Mouse (Mus musculus): ENCODE results near the gene Fgfr2. TPM values are rescaled to one million over a fixed set of nuclear protein-coding genes. Genes with fewer than 3 reads are reported as not detected.

Fgfr2 gene
- polyA plus RNA-seq, 1 experiment from 2014 or later = 18.5 TPM

DNA sequence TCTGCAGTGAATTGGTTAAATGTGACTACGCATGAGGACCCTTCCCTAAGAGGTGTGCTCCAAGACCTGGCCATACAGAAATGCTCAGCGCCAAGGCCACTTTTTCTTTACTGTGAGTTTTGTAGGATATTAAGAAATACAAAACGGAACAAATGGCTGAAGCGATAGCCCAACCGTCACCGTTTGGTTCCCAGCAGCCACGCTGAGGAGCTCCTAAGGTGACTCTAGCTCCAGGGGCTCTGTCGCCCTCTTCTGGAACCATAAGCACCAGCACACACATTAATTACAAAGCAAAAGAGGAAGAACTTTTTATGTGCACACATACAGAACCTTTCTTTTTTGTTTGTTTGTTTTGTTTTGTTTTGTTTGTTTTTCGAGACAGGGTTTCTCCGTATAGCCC, 225.9 kb downstream of the Fgfr2 start:
- WGBS (ENCODE audit: insufficient replicate concordance) = 68% methylated on average over 10 of the region's 10 CpGs
- H3K4me1 ChIP-seq = no peaks in the 10 kb centered on the region

DNA sequence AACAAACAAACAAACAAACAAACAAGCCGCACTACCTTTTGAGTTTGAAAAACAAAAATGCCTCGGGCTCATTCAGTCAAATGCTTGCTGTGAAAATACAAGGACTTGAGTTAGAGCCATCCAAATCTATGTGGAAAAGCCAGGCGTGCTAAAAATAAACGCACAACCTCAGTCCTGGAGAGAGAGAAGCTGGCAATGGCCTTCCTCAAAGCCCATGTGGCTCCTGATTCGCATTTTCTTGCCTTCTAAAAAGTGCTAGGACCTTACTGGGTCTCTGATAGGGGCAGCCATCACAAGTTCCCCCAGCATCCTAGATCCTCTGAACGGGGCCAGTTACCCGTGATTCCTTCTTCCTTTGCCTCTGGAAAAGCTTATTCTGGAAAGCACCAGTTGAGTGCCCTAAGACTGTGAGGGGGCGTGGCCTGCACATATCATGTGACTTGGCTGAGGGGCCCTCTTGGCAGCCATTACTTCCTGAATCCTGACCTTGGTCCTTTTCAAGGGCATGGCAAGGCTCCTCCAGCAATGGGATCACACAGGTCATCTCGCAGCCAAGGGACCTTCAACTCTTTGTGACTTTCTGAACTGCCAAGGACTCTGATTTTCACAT, 226.8 kb downstream of the Fgfr2 start:
- Histone ChIP-seq H3K36me3 (no peaks in the 10 kb centered on the region), H3K27ac (no peak overlapping the region), H3K4me2 (no peak overlapping the region), H3K9me3 (replicated peaks) (no peaks in the 10 kb centered on the region), H3K4me3 (no peak overlapping the region), H3K4me1 (no peaks in the 10 kb centered on the region), H3K27me3 (replicated peaks) (no peaks in the 10 kb centered on the region; the same call in 1 of the 2 replicates), H3K9ac (no peak overlapping the region)
- 74% methylated on average over 9 of the region's 9 CpGs for WGBS (ENCODE audit: insufficient replicate concordance)
- no peak for ATAC-seq

More for the DNA sequence above, 225.9 kb downstream of the Fgfr2 start:
- Histone ChIP-seq H3K27ac (no peak overlapping the region), H3K4me2 (no peak overlapping the region), H3K4me3 (no peak overlapping the region), H3K27me3 (replicated peaks) (peaks cover 4% of the 10 kb centered on the region; the same call in 1 of the 2 replicates), H3K36me3 (no peaks in the 10 kb centered on the region), H3K9ac (no peak overlapping the region), H3K9me3 (replicated peaks) (no peaks in the 10 kb centered on the region)
- ATAC-seq = no peak

DNA sequence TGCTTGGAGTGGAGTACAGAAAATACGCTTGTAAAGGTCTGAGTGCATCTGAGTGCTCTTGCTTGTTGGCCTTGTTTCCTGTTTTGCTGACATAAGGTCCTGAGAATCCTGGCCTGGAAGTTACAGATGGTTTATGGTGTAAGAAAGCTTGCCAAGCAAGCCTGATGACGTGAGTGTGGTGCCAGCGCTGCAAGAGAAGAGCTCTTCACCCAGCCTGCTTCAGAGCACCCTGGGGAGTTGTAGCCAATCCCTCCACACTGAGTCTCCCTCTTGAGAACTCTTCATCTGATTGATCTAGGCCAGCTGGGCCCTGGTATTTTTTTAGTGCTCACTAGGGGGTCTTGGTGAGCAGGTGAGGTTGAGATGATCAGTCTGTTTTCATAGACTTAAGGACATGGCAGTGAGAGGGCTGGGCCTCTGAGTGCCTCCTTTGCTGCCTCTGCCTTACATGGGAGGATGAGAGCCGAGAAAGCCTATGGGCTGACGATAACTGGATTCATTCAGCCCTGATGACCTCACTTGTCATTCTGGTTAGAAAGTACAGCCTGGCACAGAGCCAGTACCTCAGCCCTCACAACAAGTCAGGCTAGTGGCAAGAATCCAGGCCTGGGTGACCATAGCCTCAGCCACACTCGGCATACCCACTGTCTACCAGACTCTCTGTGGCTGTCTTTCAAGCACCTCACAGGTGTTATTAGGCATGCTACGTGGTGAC, 228.2 kb downstream of the Fgfr2 start:
- H3K9me3 ChIP-seq (replicated peaks) = no peaks in the 10 kb centered on the region
- no peaks in the 10 kb centered on the region for H3K4me1 ChIP-seq
- H3K36me3 ChIP-seq = no peaks in the 10 kb centered on the region
- no peak overlapping the region for H3K4me3 ChIP-seq
- H3K9ac ChIP-seq = no peak overlapping the region
- no peak overlapping the region for H3K4me2 ChIP-seq
- H3K27ac ChIP-seq = no peak overlapping the region
- H3K27me3 ChIP-seq (replicated peaks) = no peaks in the 10 kb centered on the region
- ATAC-seq = no peak
- 70% methylated on average over 7 of the region's 7 CpGs for WGBS (ENCODE audit: insufficient replicate concordance)

DNA sequence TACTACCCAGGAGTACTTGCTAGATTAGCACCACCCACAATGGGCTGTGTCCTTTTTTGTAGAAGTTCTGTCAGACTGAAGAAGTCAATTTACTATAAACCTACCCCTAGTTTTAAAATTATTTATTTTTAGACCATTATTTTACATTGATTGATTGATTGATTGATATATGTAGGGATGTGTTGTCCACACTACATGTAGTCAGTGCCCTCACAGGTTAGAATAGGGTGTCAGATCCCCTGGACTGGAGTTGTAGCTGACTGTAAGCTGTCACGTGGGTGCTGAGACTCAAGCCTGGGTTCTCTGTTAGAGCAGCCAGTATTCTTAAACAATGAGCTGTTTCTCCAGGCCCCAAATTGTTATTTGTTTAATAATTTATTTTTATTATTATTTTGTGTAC, 229.8 kb downstream of the Fgfr2 start:
- ATAC-seq = no peak
- Histone ChIP-seq H3K36me3 (no peaks in the 10 kb centered on the region), H3K4me2 (no peak overlapping the region), H3K27me3 (replicated peaks) (no peaks in the 10 kb centered on the region), H3K4me1 (peaks cover 3% of the 10 kb centered on the region), H3K9me3 (replicated peaks) (no peaks in the 10 kb centered on the region), H3K4me3 (no peak overlapping the region), H3K9ac (no peak overlapping the region), H3K27ac (no peak overlapping the region)
- WGBS (ENCODE audit: insufficient replicate concordance) = 74% methylated on average over 1 of the region's 1 CpGs

DNA sequence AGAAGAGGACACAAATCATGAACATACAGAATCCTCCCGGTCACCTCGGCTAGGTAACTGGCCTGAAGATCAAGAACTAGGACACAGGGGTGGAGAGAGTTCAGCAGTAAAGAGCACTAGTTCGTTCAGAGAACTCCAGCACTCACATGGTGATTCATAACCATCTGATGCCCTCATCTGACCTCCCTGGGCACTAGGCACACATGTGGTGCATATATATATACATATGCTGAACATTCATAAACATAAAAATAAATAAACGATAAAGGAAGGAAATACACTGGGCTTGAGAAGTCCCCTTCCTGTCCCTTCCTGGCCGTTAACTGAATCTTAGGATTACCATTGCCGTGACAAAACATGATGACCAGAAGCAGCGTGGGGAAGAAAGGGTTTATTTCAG, 230.3 kb downstream of the Fgfr2 start:
- H3K36me3 ChIP-seq = no peaks in the 10 kb centered on the region

DNA sequence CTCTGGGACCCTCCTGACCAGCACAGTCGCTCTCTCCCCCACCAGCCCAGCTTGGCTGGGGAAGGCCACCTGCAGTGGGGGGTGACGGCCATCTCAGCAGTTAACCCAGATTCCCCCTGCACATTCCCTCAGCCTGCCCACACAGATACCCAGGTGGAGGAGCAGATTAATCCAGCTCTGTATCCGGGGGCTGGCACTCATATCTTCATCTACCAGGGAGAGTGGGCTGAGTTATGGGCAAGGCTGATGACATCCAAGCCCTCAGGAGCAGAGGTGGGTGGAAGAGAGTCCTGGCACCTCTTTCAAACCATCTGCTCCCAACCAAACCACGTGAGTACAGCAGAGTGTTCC, 230.9 kb downstream of the Fgfr2 start:
- no peak overlapping the region for H3K4me2 ChIP-seq
- ATAC-seq = no peak
- no peak overlapping the region for H3K4me3 ChIP-seq
- H3K9me3 ChIP-seq (replicated peaks) = no peaks in the 10 kb centered on the region
- no peaks in the 10 kb centered on the region for H3K36me3 ChIP-seq
- H3K27ac ChIP-seq = no peak overlapping the region
- 40% methylated on average over 4 of the region's 4 CpGs for WGBS (ENCODE audit: insufficient replicate concordance)
- H3K27me3 ChIP-seq (replicated peaks) = no peaks in the 10 kb centered on the region
- no peak overlapping the region for H3K9ac ChIP-seq
- peaks cover 13% of the 10 kb centered on the region for H3K4me1 ChIP-seq

More for the DNA sequence above, 230.3 kb downstream of the Fgfr2 start:
- Histone ChIP-seq H3K4me2 (no peak overlapping the region), H3K27me3 (replicated peaks) (no peaks in the 10 kb centered on the region), H3K9me3 (replicated peaks) (no peaks in the 10 kb centered on the region), H3K27ac (no peak overlapping the region), H3K9ac (no peak overlapping the region), H3K4me3 (no peak overlapping the region), H3K4me1 (peaks cover 8% of the 10 kb centered on the region)
- ATAC-seq = no peak
- WGBS (ENCODE audit: insufficient replicate concordance) = 69% methylated on average over 7 of the region's 7 CpGs

DNA sequence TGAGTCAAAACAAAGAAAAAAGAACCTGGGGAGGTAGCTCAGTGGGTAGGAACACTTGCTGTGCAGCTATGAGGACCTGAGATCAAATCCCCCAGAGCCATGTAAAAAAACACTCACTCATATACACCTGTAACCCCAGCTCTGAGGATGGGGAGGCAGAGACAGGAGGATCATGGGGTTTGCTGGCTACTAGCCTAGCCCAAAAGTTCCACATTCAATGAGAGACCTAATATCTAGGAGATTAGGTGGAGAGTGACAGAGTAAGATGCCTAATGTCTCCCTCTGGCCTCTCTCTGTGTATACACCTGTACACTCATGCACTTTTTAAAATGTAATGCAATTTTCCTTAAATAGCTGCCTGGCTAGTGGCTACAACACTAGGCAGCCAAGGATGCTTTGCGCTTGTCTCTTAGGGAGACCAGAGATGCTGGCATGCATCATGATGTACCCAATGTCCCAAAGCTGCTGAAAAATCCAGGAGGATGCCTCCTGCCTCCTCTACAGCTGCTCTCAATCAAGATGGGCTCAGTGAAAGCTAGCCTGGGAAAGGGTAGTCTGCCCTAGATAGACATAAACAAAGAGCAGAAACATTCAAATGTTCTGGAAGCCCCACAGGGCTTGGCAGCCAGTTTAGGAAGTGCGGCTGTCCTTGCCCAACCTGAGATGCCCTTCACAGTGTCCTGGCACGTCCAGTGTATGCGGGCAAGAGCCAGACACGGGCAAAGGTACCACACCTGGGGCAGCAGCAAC, 231.4 kb downstream of the Fgfr2 start:
- ATAC-seq = no peak
- H3K9me3 ChIP-seq (replicated peaks) = no peaks in the 10 kb centered on the region
- no peak overlapping the region for H3K4me2 ChIP-seq
- no peaks in the 10 kb centered on the region for H3K36me3 ChIP-seq
- no peak overlapping the region for H3K9ac ChIP-seq
- no peak overlapping the region for H3K4me3 ChIP-seq
- 76% methylated on average over 5 of the region's 5 CpGs for WGBS (ENCODE audit: insufficient replicate concordance)
- no peaks in the 10 kb centered on the region for H3K27me3 ChIP-seq (replicated peaks)
- H3K4me1 ChIP-seq = peaks cover 18% of the 10 kb centered on the region
- no peak overlapping the region for H3K27ac ChIP-seq

DNA sequence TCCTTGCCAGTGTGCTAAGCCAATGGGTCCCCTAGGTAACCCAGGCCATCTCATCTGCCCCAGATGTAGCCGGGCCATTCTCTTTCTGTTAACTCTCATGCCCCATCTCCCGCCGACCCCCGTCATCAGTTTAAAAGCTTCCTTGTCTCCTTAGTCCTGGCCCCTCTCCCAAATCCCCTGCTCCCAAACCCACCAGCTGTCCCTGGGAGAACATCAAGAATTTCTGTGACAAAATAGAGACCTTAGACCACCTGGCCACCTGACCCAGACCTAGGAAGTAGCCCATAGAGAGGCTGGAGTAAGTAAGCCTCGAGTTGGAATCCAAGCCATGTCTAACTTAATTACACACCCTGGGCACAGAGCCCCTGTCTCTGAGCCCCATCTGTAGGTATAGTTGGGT, 232.9 kb downstream of the Fgfr2 start:
- ATAC-seq = no peak

DNA sequence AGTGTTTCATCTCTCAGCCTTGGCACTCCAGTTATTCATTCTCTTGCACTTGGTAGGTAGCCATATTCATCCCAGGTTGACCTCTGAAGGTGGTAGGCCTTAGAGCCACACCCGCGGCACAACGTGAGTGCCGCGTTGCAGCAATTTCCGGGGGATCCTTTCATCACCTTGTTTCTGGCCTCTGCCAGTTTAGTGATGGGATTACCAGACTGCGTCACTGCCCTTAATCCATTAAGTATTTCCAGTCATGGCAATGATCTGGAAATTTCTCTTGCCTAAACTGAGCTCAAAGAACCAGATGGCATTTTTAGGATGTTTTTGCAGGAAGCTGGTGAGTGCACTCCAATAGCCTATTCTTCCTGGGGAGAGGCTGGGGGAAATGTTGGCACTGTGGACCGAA, 233.5 kb downstream of the Fgfr2 start:
- peaks cover 10% of the 10 kb centered on the region for H3K36me3 ChIP-seq
- H3K27me3 ChIP-seq (replicated peaks) = no peaks in the 10 kb centered on the region
- H3K4me2 ChIP-seq = no peak overlapping the region
- ATAC-seq = no peak
- peaks cover 18% of the 10 kb centered on the region for H3K4me1 ChIP-seq
- H3K27ac ChIP-seq = no peak overlapping the region
- H3K9me3 ChIP-seq (replicated peaks) = no peaks in the 10 kb centered on the region
- H3K9ac ChIP-seq = no peak overlapping the region
- WGBS (ENCODE audit: insufficient replicate concordance) = 82% methylated on average over 8 of the region's 8 CpGs
- no peak overlapping the region for H3K4me3 ChIP-seq

More for the DNA sequence above, 232.9 kb downstream of the Fgfr2 start:
- WGBS (ENCODE audit: insufficient replicate concordance) = 75% methylated on average over 5 of the region's 5 CpGs
- Histone ChIP-seq H3K9me3 (replicated peaks) (no peaks in the 10 kb centered on the region), H3K9ac (no peak overlapping the region), H3K4me3 (no peak overlapping the region), H3K36me3 (peaks cover 6% of the 10 kb centered on the region), H3K4me1 (peaks cover 18% of the 10 kb centered on the region), H3K27me3 (replicated peaks) (no peaks in the 10 kb centered on the region), H3K4me2 (no peak overlapping the region), H3K27ac (no peak overlapping the region)

DNA sequence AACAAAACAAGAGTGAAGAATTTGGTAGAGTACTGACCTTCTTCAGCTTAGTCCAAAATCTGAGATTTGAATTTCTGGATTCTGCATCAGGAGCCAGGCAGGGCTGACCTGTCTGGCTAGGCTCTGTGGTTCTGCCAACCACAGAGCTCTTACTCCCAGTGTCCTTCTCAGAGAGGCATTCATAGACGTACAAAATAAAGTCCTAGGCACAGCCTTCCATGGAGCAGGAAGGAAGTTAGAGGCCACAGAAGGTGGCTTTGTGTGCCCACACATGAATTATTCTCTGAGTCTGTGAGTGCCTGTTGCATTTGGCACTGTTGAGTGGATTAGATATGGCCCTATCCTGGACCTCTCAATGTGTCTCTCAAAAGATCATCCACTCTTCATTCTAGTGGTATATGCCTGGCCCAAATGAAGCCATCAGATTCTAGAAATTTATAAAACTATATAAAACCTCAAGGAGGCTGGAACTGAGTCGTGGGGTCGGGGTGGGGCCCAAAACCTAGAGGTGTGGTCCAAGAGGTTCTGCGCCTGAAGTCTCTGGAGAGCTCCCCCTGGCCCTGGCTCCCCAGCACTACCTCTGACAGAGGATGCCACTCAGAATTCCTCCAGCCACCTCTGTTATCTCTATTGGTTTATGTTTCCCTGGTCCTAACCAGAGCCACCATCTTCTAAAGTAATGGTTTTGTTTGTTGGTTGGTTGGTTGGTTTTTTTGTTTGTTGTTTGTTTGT, 234.5 kb downstream of the Fgfr2 start:
- Histone ChIP-seq H3K36me3 (peaks cover 20% of the 10 kb centered on the region), H3K27me3 (replicated peaks) (no peaks in the 10 kb centered on the region), H3K9me3 (replicated peaks) (no peaks in the 10 kb centered on the region), H3K9ac (no peak overlapping the region), H3K27ac (no peak overlapping the region), H3K4me2 (no peak overlapping the region), H3K4me3 (no peak overlapping the region), H3K4me1 (peaks cover 18% of the 10 kb centered on the region)
- no peak; the same call in 1 of the 2 replicates for ATAC-seq
- 41% methylated on average over 4 of the region's 4 CpGs for WGBS (ENCODE audit: insufficient replicate concordance)

DNA sequence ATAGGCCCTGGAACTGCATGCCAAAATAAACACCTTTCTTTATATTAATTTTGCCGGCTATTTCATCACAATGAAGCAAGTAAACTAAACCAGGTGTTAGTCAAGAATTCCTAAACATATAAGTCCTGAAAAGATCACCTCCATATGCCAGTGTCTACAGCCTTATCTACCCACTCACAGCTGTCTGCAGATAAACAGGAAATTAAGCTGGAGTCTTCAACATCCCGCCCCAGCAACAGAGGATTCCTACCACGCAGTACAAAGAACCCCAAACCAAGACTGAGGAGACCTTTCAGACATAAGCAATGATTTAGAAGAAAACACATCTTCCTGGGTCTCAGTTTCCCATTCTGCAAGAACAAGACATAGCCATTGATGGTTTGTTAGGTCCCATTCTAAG, 235.1 kb downstream of the Fgfr2 start:
- Histone ChIP-seq H3K9ac (no peak overlapping the region), H3K9me3 (replicated peaks) (no peaks in the 10 kb centered on the region), H3K4me3 (no peak overlapping the region), H3K27ac (no peak overlapping the region), H3K4me2 (no peak overlapping the region), H3K4me1 (peaks cover 18% of the 10 kb centered on the region), H3K27me3 (replicated peaks) (no peaks in the 10 kb centered on the region), H3K36me3 (peaks cover 26% of the 10 kb centered on the region)
- whole genome bisulfite sequencing (ENCODE audit: insufficient replicate concordance) = 28% methylated on average over 3 of the region's 3 CpGs
- no peak for ATAC-seq

All from liver, embryonic 12.5 days (tissue).